Mouse (Mus musculus) heart, postnatal 0 days (tissue): ENCODE results near the gene Cd79b.

Source experiments
- CTCF ChIP-seq: IDR thresholded peaks from 2 replicates; pipeline ENCODE4 v1.5.1; 2016; ENCODE audit warnings: antibody characterized with exemption, control low read depth, low read depth
- EP300 ChIP-seq: IDR thresholded peaks from 2 replicates; pipeline ENCODE4 v1.6.1; 2016; ENCODE audit warnings: antibody characterized with exemption, low read depth

GRCm38 (mm10) chr11:106286206-106286605, 28.4 kb downstream of the Cd79b start:
- TF ChIP-seq CTCF, result no peak
- TF ChIP-seq EP300, result no peak
